Mouse (Mus musculus) retina, postnatal 1 day (tissue): Measurements from ENCODE around the gene Tcp10a.
"Not testable (repeated sequence)": the region's sequence is repeated elsewhere in the genome, so short reads cannot be mapped to it uniquely, and the experiment has no call there.

Source experiments
- DNase-seq: peaks from one replicate; pipeline ENCODE4 v3.0.0-alpha.2; 2012

The Tcp10a gene

GRCm38 (mm10) chr17:7324346-7324745 lies at the start of gene Tcp10a:
Gene Tcp10a (plus strand): TSS chr17:7324646.
- DNase-seq: not testable (repeated sequence)

GRCm38 (mm10) chr17:7278702-7279242 lies 45.7 kb upstream of the Tcp10a start:
- DNase-seq: no peak

DNA sequence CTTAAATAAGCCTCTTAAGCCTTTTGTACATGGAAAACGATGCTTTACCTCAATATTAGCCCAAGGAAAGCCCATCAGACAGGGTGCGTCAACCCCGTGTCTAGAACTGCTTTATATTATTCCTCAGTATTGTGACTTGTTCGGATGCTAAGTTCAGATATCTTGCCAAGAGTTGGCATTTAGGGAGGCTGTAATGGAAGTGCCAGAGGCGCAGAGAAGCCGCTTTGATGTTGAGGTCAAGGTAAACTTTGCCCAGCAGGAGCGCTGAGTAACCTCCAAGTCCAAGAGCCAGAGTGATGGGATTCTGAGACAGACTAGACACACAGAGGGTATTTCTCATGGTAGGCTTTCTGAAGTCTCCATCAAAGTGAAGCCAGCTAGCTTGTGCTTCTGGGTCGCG lies 45.2 kb upstream of the Tcp10a start:
- DNase-seq: no peak

- no peak for DNase-seq
Observed at GRCm38 (mm10) chr17:7284297-7284910, 40.0 kb upstream of the Tcp10a start.

DNA sequence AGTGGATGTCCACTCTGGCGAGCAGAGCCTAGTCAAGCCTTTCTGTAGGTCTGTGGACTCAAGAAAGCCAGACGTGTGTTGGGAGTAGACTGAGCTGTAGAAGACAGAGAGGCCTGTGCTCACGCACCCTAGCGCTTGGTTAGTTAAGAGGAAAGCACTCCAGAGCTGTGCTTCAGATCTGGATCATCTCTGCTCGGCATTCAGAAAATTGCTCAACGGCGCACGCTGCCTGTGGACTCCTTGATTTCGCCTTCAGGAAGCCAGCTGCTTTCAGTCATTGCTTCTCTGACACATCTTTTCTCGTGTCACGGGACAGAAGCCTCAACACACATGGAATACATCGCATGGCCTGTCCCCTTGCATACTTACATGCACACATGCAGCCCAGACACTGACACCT lies 39.2 kb upstream of the Tcp10a start:
- no peak for DNase-seq

DNA sequence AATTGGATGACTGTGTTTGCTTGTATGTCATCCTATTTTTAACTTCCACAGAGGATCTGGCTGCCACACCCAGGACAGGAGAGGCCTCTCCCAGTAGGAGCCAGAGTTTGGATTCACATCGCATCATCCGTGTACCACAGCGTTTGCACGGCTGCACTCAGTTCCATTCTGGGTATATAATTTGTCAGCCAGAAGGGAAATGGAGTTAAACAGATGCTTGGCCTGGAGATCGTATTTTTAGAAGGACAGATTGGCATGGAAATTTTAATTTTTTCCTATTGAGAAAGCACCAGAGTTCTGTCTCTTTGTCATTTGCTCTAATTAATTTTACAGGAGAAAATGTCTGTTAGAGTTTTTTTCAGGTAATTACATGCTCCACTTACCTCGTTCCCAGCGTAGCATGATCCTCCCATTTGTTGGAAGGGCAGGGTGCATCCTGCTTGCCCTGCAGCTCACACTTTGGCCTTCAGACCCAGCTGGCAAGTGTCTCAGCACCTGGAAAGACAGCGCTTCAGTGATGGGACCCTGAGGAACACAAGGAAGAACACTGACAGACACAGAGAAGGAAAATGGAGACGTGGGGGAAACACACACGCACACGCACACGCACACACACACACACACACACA lies 37.9 kb upstream of the Tcp10a start:
- DNase-seq: peak; percentile 66

- peak; percentile 80 for DNase-seq
Observed at GRCm38 (mm10) chr17:7292012-7292684, 32.3 kb upstream of the Tcp10a start.

- not testable (repeated sequence) for DNase-seq
Observed at GRCm38 (mm10) chr17:7306278-7307196, 17.9 kb upstream of the Tcp10a start.

GRCm38 (mm10) chr17:7315693-7316382 lies 8.6 kb upstream of the Tcp10a start:
- DNase-seq: not testable (repeated sequence)

DNA sequence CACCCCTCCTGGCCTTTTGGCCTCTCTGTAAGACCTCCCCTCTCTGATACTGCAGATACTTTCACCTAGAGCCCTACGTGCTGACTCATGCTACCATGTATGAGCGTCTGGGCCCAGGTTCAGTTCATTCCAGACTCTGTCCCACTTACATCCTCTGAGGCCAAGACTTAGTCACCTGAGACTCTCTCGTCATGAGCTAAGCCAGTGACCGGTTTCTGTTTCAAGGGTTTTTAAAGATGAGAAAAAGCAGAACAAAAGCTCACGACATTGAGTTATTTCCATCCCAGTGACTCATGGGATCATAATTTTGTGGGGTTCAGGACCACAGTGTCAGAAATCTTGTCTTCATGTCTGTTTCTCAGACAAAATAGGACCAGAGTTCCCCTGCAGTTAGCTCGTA lies 4.7 kb upstream of the Tcp10a start:
- not testable (repeated sequence) for DNase-seq

DNA sequence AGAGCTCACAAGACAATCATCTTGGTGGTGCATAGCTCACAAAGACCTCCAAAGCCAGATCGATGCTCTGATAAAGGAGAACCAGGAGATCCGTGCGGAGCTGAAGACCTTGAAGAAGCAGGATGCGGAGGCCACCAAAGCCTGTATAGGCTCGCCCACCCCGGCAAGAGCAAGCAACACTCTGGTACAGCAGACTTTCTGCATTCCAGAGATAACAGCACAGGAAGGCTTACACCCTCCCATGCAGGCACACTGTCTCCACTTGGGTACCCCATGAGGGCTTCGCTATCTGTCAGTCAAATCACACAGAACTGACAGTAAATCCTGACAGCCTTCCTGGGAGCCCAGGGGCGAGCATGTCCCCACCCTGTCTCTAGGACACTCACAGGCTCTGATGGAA lies 2.0 kb downstream of the Tcp10a start:
- DNase-seq: not testable (repeated sequence)

DNA sequence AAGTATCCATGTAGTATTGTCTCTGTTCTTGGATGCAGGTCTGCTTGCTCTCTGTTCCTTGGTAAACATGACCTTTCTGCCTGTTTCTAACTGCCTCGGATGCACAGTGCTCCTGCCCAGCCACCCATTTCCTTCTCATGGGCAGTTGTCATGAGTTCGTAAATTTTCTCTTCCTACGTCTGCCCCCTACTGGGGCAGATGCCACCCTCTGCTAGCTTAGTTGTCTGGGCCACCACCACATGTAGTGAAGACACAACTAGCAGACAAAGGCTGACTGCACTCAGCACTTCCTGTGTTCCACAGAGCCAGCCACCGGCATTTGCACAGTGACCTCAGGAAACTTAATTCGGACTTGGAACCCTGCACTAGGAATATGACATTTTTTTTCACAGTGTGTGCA lies 8.3 kb downstream of the Tcp10a start:
- DNase-seq: not testable (repeated sequence)

GRCm38 (mm10) chr17:7337381-7337780 lies 12.9 kb downstream of the Tcp10a start:
- DNase-seq: not testable (repeated sequence)

DNA sequence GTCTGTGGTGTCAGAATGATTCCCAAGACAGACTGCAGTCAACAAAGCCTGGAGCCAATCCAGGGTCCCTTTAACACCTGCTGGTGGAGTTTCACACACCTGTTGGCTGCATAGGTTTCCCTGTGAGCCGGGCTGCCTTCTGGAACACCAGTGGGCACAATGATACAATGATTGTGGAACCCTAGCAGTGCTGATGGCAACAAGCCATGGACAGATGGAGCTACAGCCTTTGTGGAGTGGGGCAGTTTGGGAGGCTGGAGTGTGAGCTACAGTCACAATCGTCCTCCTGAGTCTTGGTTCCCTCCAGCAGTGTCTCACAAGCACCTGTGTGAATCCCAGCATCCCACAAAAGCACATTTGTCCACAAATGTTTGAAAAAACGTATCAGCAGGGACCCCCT lies 24.3 kb downstream of the Tcp10a start:
- DNase-seq: not testable (repeated sequence)

DNA sequence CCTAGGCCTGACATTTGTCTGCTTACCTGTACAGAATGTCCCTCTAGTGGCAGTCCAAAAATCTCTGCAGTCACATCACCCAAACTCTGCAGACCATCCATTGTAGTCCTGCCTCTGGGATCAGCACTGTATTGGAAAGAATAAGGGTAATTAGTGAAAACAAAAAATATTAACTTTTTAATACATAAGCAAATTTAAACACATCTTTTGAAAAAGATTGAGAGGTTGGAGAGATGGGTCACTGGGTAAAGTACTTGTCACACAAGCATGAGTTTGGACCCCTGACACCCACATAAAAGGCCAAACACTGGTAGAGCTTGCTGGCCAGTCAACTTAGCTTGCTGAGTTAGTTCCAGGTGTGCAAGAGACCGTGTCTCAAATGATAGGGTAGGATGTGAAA lies 28.1 kb downstream of the Tcp10a start, which contains the start of gene Ttll2:
TSS of gene Ttll2 (minus strand) at position 101 of the 400 bp plus-strand sequence.
- DNase-seq: not testable (repeated sequence)

GRCm38 (mm10) chr17:7359806-7360205 lies 35.4 kb downstream of the Tcp10a start:
- peak; percentile 59 for DNase-seq

DNA sequence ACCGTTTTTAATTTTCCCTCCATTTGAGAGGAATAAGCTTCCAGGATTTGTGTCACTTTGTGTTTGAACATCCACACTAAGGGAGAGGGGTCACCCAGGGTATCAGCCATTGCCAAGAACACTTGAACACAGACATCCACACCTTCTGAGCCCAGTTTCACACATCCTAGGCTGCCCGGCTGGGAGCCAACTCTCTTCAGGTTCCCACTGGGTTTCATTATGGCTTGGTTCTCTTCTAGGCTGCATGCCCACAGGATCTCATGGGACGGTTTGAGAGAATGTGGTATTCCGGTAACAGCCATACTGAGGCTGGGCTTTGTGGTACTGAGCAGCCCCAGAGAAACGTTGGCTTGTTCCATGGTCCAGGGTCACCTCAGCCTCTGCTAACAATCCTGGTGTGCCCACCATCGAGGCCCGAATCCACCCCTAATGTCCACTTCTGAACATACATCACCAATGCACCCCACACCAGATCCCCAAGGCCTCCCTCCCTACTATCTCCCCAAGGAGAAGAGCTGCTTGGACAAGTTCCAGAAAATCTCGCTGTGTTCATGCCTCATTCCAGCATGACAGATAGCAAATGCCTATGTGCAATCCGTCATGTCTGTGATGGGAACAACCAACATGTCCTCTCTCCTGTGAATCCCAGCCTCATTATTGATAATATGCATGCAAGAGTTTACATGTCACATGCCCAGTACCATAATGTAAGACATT lies 36.5 kb downstream of the Tcp10a start:
- DNase-seq: not testable (repeated sequence)

DNA sequence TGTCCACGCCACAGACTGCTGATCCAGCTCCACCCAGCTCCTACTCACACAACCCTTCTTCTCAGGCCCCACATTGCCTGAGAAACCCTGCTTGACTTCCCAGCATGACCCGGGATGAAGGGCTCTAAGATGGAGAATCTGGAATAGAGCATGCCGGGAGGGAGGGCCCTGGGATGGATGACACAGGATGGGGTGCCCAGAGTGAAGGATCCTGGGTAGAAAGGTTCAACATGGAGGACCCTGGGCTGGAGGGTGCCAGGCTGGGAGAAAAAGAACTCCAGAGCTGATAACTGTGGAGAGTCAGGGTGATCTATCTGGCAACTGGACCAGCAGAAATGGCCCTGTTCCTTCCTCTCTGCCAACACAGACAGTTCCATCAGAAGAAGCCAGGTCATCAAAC lies 41.2 kb downstream of the Tcp10a start:
- not testable (repeated sequence) for DNase-seq

GRCm38 (mm10) chr17:7366265-7366664 lies 41.8 kb downstream of the Tcp10a start:
- peak; percentile 24 for DNase-seq

DNA sequence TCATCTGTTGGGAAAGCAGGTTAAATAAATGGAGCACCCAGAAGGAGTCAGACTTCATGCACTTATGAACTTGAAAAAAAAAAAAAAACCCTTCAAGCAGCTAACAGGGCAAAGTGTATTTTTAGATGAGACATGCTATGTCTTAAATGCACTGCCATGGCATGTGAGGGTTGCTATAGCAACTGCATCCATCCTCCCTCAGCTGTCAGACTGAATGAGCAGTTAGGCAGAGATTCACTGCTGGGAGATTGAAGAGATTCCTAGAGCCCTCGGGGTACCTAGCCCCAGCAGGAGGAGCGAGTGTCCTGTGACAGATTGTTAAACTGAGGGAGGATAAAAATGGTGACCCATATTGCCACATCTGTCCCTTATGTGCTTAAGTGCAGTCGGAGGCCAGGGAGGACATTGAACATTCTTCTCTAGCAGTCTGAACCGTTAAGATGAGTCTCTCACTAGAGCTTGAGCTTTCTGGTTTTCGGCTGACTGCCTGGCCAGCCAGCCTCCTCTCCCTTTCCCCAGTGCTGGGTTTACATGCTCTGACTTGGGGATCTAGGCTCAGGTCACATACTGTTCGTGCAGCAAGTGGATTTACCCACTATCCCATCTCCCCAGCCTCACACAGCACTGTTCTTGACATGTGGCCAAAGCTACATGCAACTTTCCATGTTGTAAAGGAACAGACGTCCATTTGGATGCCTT lies 42.4 kb downstream of the Tcp10a start:
- DNase-seq: peak; percentile 79

DNA sequence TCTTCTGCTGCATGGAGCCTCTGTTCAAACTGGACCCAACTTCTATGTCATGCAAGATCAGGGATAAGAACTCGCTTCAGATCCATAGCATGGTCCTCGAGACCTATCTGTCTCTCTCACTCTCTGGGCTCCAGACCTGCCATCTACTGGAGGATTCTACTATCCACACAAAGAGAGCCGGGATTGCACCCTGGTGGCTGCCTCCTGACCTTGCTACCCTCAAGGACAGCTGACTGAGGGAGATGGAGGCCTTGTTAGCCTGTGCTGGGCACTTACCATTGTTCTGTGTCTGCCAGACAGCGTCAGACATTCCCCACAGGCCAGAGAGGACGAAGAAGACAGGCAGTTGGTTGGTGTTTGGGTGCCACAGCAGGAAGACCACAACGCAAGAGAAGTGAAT lies 45.0 kb downstream of the Tcp10a start:
- DNase-seq: not testable (repeated sequence)
